Mouse (Mus musculus) layer of hippocampus, adult 9-10 months (tissue): ENCODE results near the gene Acly.

Source experiments
- DNase-seq: peaks from one replicate; pipeline ENCODE4 v3.0.0; 2022; ENCODE audit warnings: low spot score

Gene Acly

DNA sequence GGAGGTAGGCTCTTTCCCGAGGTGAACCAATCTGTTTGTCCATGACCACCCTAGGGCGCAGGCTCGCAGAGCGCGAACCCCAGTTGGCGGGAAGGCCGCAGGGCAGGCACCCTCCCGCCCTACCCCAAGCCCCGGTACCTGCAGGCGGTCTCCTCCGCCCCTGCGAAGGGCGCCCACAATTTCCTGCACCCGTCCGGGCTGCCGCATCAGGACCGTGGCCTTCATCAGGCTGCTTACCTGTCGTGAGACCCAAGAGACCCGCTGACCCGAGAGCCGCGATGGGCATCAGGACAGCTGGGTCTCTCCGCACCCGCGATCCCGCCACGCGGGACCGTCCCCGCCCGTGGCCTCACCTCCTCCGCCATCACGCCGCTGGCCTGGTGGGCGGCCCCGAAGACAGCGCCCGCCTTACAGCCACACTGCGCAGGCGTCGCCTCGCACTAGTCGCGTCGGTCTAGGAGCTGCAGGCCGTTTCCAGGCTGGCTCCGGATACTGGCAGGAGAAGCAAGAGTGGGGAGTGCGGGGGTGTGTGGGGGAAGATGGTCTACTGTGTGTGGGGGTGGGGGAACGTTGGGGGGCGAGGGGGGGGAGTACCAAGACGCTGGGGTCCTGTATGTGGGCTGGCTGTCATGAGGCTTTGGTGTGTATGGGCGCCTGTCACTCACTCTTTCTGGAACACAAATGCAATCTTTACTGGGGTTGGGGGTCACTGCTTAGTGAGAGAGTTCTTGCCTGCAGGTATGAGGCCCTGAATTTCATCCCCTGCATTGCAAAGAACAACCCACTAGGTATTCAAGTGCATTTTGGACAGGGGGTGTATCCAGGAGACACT lies 86.9 kb downstream of the Acly start:
- DNase-seq, result peak; percentile 52

DNA sequence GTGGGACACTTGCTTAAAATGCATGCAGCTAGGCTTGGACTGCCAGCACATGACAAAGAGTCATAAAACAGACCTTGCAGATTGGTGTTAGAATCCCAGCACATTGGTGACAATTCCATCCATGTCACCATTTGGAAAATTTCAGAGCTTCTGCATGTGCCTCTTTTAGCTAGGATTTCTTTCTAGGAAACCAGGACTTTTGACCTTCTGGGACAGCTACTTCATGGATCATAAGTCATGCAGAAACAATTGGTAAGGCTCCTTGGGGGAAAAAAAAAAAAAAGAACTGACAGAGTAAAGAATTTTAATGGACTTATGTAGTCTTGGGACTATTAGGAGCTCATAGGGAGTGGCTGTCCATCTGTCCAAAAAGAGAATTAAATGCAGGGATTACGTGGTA lies 89.9 kb downstream of the Acly start:
- no peak for DNase-seq

DNA sequence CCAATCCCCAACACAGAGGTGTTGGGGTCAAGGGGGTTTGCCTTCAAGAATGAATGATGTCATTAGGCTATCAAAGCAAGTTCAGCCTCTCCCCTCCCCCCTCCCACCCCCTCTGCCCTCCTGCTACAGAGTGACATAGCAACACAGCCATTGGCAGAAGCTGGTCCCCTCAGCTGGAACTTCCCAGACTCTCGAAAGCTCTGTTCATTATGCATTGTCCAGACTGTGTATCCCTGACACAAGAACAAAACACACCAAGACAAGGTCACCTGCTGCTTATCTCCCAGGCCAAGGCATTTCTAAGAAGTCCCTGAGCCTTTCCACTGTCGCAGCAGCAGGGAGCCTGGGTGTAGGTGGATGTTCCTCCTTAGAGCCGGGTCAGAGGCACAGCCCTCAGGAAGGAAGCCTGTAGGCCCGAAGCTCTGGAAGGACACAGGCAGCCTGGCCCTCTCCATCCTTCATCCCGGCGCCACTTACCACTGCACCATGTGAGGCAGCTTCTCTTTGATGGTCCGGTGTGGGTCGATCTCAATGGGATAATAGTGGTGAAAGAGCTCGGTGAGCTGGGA lies 92.0 kb downstream of the Acly start:
- no peak for DNase-seq

DNA sequence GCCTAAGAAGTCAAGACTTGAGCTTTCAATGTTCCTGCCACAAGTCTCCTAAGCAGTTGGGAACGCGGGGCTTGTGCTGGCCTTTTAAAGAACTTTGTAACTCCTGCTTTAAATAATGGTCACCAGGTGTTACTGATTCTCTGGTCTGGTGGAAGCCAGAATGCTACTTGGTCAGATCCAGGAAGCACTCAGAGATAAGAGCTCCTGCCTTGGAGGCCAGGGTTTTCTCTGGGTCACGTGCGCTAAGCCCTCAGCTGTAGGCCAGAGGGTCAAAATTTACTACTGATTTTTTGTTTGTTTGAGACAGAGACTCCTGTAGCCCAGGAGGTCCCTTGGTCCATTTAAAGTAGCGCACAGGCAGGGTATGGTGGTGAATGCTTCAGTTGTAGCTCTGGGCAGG lies 95.8 kb downstream of the Acly start:
- DNase-seq, result no peak

DNA sequence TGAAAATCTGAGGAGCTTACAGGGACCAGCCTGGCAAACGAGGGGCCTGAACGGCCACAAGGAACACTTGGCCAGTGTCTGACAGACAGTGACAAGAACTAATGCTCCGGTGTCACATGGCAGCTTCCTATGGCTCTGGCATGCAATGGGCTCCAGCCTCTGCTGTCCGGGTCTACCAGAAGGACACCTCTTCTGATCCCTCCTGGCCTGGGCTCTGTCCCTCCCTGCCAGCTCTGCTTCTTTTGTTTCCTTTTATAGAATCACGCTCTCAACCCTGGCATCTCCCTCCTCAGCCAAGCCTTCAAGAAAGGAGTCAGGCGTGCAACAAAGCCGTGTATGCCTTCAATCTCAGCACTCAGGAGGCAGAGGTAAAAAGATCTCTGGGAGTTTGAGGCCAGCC lies 97.7 kb downstream of the Acly start:
- DNase-seq, result no peak

DNA sequence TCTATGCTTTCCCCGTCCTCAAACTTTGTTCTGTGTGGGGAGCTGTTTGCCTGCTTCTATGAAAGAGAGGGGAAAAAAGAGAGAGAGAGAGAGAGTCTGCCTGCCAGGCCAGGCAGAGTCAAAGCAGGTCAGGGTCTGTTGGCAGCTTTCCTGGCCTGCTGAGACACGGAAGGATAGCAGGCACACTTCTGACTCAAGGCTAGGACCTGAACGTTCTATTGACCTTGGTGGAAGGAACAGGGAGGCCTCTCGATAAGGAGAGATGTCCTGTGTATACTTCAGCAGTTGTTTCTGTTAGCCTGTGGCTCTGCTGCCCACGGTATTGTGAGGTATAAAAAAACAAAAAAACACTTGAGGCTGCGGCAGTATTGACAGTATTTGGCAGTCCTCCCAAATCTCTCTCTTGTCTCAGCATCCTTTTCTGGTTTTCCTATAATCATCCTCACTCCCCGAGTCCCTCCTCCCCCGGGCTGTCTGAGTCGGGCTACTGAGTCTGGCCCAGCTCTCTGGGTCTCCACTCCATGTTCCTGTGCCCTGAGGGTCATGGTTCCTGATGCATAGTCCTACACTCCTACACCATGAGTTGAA lies 99.1 kb downstream of the Acly start:
- no peak for DNase-seq

DNA sequence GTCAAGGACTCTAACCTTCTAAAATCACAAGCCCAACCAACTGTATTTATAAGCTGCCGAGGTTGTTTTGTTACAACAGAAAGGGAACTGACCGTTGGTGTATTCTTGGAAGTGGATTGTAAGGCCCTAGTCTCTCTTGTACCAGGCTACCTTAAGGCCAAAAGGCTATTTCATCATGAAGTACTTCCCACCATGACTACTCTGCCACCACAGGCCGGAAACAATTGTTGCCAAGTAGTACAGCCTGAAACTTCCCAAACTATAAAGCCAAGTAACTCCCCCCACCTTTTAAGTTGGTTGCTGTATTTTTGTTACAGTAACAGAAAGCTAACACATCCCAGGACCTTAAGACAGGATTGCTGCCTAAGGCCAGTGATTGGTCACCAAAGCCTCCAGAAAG lies 101.0 kb downstream of the Acly start:
- no peak for DNase-seq
